Mouse (Mus musculus) hindbrain, embryonic 13.5 days (tissue): ENCODE measurements around the gene Klf15. TPM values are rescaled to one million over a fixed set of nuclear protein-coding genes. Genes with fewer than 3 reads are reported as not detected.
A peak's percentile ranks its signal among the peaks of the same experiment; 100 is the strongest.

Experiments
- ATAC-seq: fragments of 200-750 bp; cut with Nextera tagmentation; 2 replicates; pipeline ENCODE4 v1.8.0; 2017; ENCODE audit warnings: moderate TSS enrichment; ENCODE audit not compliant: low FRiP score
- H3K27ac ChIP-seq: fragments of 300-500 bp; sonication (generic); 2 replicates; pipeline ENCODE4 v1.5.1; 2015; ENCODE audit warnings: inconsistent platforms, mild to moderate bottlenecking, moderate library complexity
- H3K27me3 ChIP-seq: fragments of 300-500 bp; sonication (generic); 2 replicates; pipeline ENCODE4 v1.6.1; 2015; ENCODE audit warnings: mild to moderate bottlenecking, inconsistent platforms
- H3K36me3 ChIP-seq: fragments of 300-500 bp; sonication (generic); 2 replicates; pipeline ENCODE4 v1.6.1; 2015; ENCODE audit warnings: mild to moderate bottlenecking, inconsistent platforms
- H3K4me1 ChIP-seq: fragments of 300-500 bp; sonication (generic); replicated peaks from 2 replicates; pipeline ENCODE4 v1.6.1; 2015; ENCODE audit warnings: inconsistent platforms
- H3K4me2 ChIP-seq: fragments of 300-500 bp; sonication (generic); 2 replicates; pipeline ENCODE4 v1.6.1; 2015; ENCODE audit warnings: inconsistent platforms, mild to moderate bottlenecking, moderate library complexity
- H3K4me3 ChIP-seq: fragments of 300-500 bp; sonication (generic); 2 replicates; pipeline ENCODE4 v1.5.1; 2015; ENCODE audit warnings: mild to moderate bottlenecking, inconsistent platforms
- H3K9ac ChIP-seq: fragments of 300-500 bp; sonication (generic); 2 replicates; pipeline ENCODE4 v1.6.1; 2015; ENCODE audit warnings: mild to moderate bottlenecking, inconsistent platforms
- H3K9me3 ChIP-seq: fragments of 300-500 bp; sonication (generic); 2 replicates; pipeline ENCODE4 v1.6.1; 2016; ENCODE audit warnings: inconsistent platforms
- WGBS: fragments of 180-500 bp; shearing (Covaris S2); methylation state at CpG from one replicate; pipeline ENCODE4 v1.1.7; 2015; 5-methylcytosine and 5-hydroxymethylcytosine counted together
- polyA plus RNA-seq: library from polyadenylated mRNA; unstranded; fragments of >200 nt; fragmentation: Nextera tagmentation; extraction: Ambion mirVana; gene quantifications from 2 replicates; pipeline ENCODE4 v1.2.1, GENCODE M21; 2015

The Klf15 gene
- polyA plus RNA-seq, 1 experiment from 2014 or later: 10.2 TPM

DNA sequence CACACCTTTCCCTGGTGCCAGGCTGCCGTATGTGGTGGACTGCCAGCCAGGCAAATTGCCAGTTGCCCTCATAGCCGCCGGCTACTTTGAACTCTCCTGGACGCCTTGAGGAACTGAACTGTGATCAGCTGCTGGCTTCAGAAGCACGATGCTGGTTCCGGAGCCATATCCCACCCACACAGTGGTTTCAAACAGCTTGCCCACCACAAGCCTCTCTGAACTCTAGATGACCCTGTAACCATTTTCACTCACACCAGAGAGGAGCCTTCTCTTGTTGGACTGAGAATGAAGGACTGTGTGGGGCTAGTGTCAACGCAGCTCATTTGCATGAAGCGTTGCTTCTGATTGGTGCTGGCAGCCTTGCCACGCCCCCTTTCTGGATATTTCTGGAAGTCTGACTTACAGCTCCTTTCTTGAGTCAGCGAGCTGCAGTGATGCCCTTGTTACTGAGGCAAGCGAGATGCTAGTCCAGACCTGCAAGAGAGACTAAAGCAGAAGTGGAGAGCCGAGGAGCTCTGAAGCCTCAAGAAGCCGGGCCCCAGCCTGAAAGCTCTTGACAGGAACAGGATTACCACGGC is 14.7 kb downstream of the Klf15 start:
- Histone ChIP-seq H3K4me2 (no peak overlapping the region), H3K27ac (no peak overlapping the region), H3K9ac (no peak overlapping the region), H3K27me3 (no peaks in the 10 kb centered on the region), H3K36me3 (no peaks in the 10 kb centered on the region), H3K4me1 (0 out of 2 replicates have a peak, but pooled peaks cover 8% of the 10 kb centered on the region), H3K4me3 (no peak overlapping the region), H3K9me3 (no peaks in the 10 kb centered on the region)
- no peak for ATAC-seq
- 69% methylated on average over 14 of the region's 14 CpGs for WGBS

DNA sequence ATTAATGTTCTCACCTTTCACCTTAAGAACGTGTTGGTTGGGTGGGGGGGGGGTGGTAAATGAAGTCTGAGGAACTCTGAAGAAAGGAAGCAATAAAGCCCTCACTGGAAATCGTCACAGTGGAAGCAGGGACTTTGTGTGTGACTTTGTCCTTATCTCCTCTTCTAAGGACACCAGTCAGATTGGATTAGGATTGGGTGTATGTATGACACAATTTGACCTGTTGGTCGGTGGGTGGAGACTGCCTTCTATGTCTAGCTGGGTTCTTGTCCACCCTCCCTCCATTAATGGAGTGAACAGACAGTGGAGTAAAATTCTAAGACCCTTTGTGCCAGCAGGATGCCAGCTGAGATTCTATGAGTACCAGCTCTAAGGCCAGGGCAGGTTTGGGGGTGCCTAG is 21.9 kb downstream of the Klf15 start:
- no peaks in the 10 kb centered on the region for H3K36me3 ChIP-seq
- H3K4me1 ChIP-seq: no peaks in the 10 kb centered on the region
- 81% methylated on average over 3 of the region's 3 CpGs for WGBS
- H3K27me3 ChIP-seq: no peaks in the 10 kb centered on the region
- ATAC-seq: no peak
- H3K27ac ChIP-seq: no peak overlapping the region
- no peak overlapping the region for H3K4me3 ChIP-seq
- no peak overlapping the region for H3K4me2 ChIP-seq
- no peaks in the 10 kb centered on the region for H3K9me3 ChIP-seq
- H3K9ac ChIP-seq: no peak overlapping the region

DNA sequence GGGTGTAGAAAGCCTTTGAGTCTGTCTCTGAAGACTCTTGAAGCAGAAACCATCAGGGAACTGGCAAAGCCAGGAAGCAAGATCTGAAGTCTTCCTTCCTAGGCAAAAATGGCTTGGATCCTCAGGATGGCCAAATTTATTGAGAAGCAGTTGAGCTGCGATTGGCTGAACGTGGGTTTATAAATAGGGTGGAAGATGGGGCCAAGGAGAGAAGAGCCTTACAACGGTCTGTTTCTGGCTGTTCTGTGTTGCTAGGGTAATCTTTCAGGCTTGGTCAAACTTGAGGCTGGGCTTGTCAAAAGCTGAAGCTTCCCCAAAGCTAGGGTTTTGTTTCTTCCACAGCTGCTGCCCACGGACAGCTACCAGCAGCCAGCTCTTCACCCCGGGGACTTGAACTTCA is 22.5 kb downstream of the Klf15 start:
- H3K4me1 ChIP-seq: no peaks in the 10 kb centered on the region
- no peak for ATAC-seq
- no peak overlapping the region for H3K4me2 ChIP-seq
- no peak overlapping the region for H3K4me3 ChIP-seq
- 73% methylated on average over 5 of the region's 5 CpGs for WGBS
- no peaks in the 10 kb centered on the region for H3K27me3 ChIP-seq
- no peaks in the 10 kb centered on the region for H3K36me3 ChIP-seq
- no peak overlapping the region for H3K27ac ChIP-seq
- H3K9me3 ChIP-seq: no peaks in the 10 kb centered on the region
- H3K9ac ChIP-seq: no peak overlapping the region

DNA sequence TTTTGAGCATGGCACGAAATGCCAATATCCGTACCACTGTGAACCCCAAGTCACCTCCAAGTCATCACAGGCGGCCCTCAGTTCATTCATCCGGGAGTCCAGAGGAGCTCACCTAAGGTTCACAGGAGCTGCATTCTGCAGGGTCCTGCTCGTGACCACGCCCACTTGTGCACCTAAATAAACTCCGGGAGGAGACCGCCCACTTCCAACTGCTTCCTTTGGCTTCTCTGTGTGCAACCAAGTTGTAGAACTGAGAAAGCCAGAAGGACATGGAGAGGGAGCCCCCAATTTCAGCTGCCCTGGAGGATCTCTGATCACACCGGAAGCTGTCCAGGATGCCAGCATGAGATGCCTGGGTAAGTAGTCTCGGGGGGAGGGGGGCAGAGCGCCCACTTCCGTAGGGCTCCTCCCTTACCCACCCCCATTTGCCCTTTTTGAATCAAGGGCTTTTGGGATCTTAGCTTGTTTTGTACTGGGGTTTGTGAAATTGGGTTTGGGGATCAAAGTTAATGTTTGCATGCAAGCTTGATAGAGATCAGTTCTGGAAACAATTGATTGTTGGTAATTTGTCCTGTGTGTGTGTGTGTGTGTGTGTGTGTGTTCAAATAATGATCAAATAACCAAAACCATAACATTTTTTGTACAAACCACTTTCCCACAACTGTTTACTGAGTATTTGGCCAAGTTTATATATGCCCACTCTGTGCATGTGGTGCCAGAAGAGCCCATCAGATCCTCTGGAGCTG is 24.0 kb downstream of the Klf15 start, which contains the start of gene Aldh1l1:
Gene Aldh1l1, plus strand, starts transcription at position 252 of the 746 bp plus-strand sequence.
- Histone ChIP-seq H3K27ac (no peak within 1 kb of the TSS), H3K4me2 (no peak within 1 kb of the TSS), H3K27me3 (no peaks in the 10 kb centered on the region), H3K9ac (no peak within 1 kb of the TSS), H3K9me3 (no peaks in the 10 kb centered on the region), H3K36me3 (no peaks in the 10 kb centered on the region), H3K4me3 (no peak within 1 kb of the TSS), H3K4me1 (no peaks in the 10 kb centered on the region)
- no peak for ATAC-seq
- 86% methylated on average over 12 of the region's 12 CpGs for WGBS

- no peak for ATAC-seq
- Histone ChIP-seq H3K9me3 (no peaks in the 10 kb centered on the region), H3K4me1 (no peaks in the 10 kb centered on the region), H3K27me3 (no peaks in the 10 kb centered on the region), H3K27ac (no peak overlapping the region), H3K36me3 (no peaks in the 10 kb centered on the region), H3K4me2 (no peak overlapping the region), H3K4me3 (no peak overlapping the region), H3K9ac (no peak overlapping the region)
- WGBS: 77% methylated on average over 1 of the region's 1 CpGs
Observed at GRCm38 (mm10) chr6:90487531-90487930, 25.2 kb downstream of the Klf15 start.

GRCm38 (mm10) chr6:90489532-90489931 is 27.2 kb downstream of the Klf15 start:
- no peaks in the 10 kb centered on the region for H3K36me3 ChIP-seq
- ATAC-seq: no peak
- no peak overlapping the region for H3K4me3 ChIP-seq
- no peak overlapping the region for H3K9ac ChIP-seq
- H3K27me3 ChIP-seq: no peaks in the 10 kb centered on the region
- H3K9me3 ChIP-seq: no peaks in the 10 kb centered on the region
- WGBS: 89% methylated on average over 3 of the region's 3 CpGs
- no peaks in the 10 kb centered on the region for H3K4me1 ChIP-seq
- no peak overlapping the region for H3K4me2 ChIP-seq
- H3K27ac ChIP-seq: no peak overlapping the region

DNA sequence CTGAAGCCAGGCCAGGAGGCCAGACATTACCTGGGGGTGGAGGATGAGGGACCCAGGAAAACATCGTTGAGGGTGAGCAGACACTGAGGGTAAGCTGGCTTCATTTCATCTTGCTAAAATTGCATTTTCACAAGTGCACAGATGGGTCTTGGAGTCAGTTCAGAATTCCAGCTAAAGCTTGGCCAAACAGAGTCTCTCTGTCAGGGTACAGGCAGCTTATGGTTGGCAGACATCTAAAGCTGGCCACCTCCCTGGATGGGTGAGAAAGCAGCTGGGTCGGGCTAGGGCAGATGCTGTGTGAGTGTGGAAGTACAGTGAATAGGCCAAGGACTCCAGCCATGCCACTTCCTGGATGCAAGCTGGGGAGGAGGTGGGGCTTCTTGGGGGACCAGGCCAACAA is 28.6 kb downstream of the Klf15 start:
- no peak for ATAC-seq
- H3K4me2 ChIP-seq: no peak overlapping the region
- 88% methylated on average over 2 of the region's 2 CpGs for WGBS
- no peak overlapping the region for H3K27ac ChIP-seq
- H3K9me3 ChIP-seq: no peaks in the 10 kb centered on the region
- H3K4me1 ChIP-seq: 0 out of 2 replicates have a peak, but pooled peaks cover 4% of the 10 kb centered on the region
- H3K4me3 ChIP-seq: no peak overlapping the region
- H3K9ac ChIP-seq: no peak overlapping the region
- H3K27me3 ChIP-seq: no peaks in the 10 kb centered on the region
- no peaks in the 10 kb centered on the region for H3K36me3 ChIP-seq

GRCm38 (mm10) chr6:90491956-90492744 is 29.8 kb downstream of the Klf15 start:
- H3K27me3 ChIP-seq: no peaks in the 10 kb centered on the region
- no peak overlapping the region for H3K9ac ChIP-seq
- no peaks in the 10 kb centered on the region for H3K9me3 ChIP-seq
- H3K4me1 ChIP-seq: peaks cover 4% of the 10 kb centered on the region; the same call in 1 of the 2 replicates
- WGBS: 74% methylated on average over 10 of the region's 10 CpGs
- no peaks in the 10 kb centered on the region for H3K36me3 ChIP-seq
- H3K27ac ChIP-seq: no peak overlapping the region
- H3K4me3 ChIP-seq: no peak overlapping the region
- H3K4me2 ChIP-seq: no peak overlapping the region
- ATAC-seq: no peak

DNA sequence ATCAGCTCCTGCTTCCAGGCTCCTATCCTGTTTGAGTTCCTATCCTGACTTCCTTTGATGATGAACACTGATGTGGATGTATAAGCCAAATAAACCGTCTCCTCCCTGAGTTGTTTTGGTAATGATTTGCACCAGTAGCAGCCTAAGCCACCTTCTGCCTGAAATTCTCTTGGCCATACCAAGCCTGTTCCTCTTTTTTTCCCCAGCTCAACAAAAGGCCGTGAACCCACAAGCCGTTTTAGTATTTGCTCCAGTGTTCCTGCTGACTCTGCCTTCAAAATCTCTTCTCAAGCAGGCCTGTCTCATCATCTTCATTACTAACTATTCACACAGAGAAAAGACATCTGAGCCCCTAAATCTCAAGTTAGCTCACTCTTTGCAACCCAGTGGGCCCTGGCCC is 31.8 kb downstream of the Klf15 start:
- Histone ChIP-seq H3K9ac (no peak overlapping the region), H3K4me3 (no peak overlapping the region), H3K36me3 (no peaks in the 10 kb centered on the region), H3K4me2 (no peak overlapping the region), H3K4me1 (peaks cover 9% of the 10 kb centered on the region; the same call in 1 of the 2 replicates), H3K27ac (no peak overlapping the region), H3K27me3 (no peaks in the 10 kb centered on the region), H3K9me3 (no peaks in the 10 kb centered on the region)
- 87% methylated on average over 3 of the region's 3 CpGs for WGBS
- ATAC-seq: no peak

GRCm38 (mm10) chr6:90494566-90494965 is 32.2 kb downstream of the Klf15 start:
- peak overlapping the region; percentile 35 for H3K27ac ChIP-seq

DNA sequence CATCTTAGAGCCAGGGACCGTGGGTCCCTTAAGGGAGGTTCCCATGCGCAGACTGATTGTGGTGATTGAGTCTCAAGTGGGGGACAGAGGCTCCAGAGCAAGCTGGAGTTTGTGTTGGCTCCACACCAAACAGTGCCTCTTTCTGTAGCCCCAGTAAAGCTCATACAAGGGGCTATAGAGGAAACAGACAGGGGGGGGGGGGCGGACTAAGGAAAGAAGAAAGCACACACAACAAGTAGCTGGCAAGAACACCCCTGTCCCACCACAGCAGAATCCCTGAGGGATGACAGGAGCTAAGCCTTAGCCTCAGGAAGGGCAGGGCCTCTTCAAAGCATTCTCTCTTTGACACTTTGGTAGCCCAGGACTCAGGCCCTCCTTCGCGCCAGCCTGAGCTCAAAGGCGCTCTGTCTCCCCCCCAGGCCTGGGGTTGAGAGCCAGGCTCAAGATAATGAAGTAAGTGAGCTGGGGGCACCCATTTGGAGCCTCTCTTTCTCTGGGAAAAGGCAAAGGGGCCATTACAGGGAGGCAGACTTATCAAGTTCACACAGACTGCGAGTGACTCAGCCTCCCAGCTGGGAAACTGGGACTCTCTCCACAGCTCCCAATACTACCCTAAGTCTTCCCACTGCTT is 33.0 kb downstream of the Klf15 start:
- no peak overlapping the region for H3K9ac ChIP-seq
- peak; percentile 87 for ATAC-seq
- peak overlapping the region; percentile 26; the same call in 1 of the 2 replicates for H3K27ac ChIP-seq
- H3K4me2 ChIP-seq: no peak overlapping the region
- H3K4me1 ChIP-seq: peaks cover 9% of the 10 kb centered on the region; the same call in 1 of the 2 replicates
- H3K4me3 ChIP-seq: no peak overlapping the region
- H3K27me3 ChIP-seq: no peaks in the 10 kb centered on the region
- no peaks in the 10 kb centered on the region for H3K36me3 ChIP-seq
- H3K9me3 ChIP-seq: no peaks in the 10 kb centered on the region
- 48% methylated on average over 7 of the region's 7 CpGs for WGBS

More at GRCm38 (mm10) chr6:90494566-90494965, 32.2 kb downstream of the Klf15 start:
- H3K27me3 ChIP-seq: no peaks in the 10 kb centered on the region
- H3K4me1 ChIP-seq: peaks cover 9% of the 10 kb centered on the region; the same call in 1 of the 2 replicates
- no peak overlapping the region for H3K9ac ChIP-seq
- WGBS: 92% methylated on average over 3 of the region's 3 CpGs
- no peaks in the 10 kb centered on the region for H3K36me3 ChIP-seq
- H3K4me2 ChIP-seq: no peak overlapping the region
- ATAC-seq: no peak
- no peaks in the 10 kb centered on the region for H3K9me3 ChIP-seq
- H3K4me3 ChIP-seq: no peak overlapping the region

DNA sequence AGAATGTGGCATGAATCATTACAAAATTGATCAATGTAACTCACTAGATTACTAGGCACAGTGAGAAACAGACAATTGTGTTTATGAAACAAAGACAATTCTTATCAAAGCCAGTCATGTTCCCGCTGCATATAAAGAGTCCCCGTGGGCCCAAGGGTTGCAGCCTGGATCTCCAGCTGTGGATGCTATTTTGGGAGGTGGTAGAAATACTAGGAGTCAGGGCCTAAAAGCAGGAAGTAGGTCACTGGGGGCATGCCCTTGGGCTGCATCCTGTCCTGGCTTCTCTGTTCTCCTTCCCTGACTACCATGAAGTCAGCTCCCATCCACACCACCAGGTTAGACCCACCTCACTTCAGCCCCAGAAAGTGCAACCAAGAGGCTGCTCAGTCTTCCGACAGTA is 33.8 kb downstream of the Klf15 start:
- no peaks in the 10 kb centered on the region for H3K36me3 ChIP-seq
- no peak for ATAC-seq
- no peak overlapping the region for H3K4me3 ChIP-seq
- no peak overlapping the region for H3K9ac ChIP-seq
- H3K4me2 ChIP-seq: no peak overlapping the region
- H3K27ac ChIP-seq: no peak overlapping the region
- H3K4me1 ChIP-seq: peaks cover 9% of the 10 kb centered on the region; the same call in 1 of the 2 replicates
- H3K9me3 ChIP-seq: no peaks in the 10 kb centered on the region
- 73% methylated on average over 3 of the region's 3 CpGs for WGBS
- H3K27me3 ChIP-seq: no peaks in the 10 kb centered on the region
